Mouse (Mus musculus): ENCODE results near the gene Cabp4. TPM values are rescaled to one million over a fixed set of nuclear protein-coding genes. Genes with fewer than 3 reads are reported as not detected.
A peak's percentile ranks its signal among the peaks of the same experiment; 100 is the strongest.

The Cabp4 gene
- total and polyA plus RNA-seq, 2 experiments from 2014 or later: 0.36 TPM; not detected in 1

- Histone ChIP-seq H3K4me2 (ENCODE audit: low read depth, low read length, poor library complexity, severe bottlenecking) (peak overlapping the region; percentile 70), H3K9ac (replicated peaks; ENCODE audit: low read length, poor library complexity, severe bottlenecking) (peak overlapping the region; percentile 66), H3K4me3 (ENCODE audit: low read depth, low read length) (peak overlapping the region; percentile 53), H3K9me3 (ENCODE audit: low read length) (no peaks in the 10 kb centered on the region), H3K36me3 (ENCODE audit: insufficient read depth, low read length) (peaks cover 23% of the 10 kb centered on the region), H3K27ac (ENCODE audit: low read depth, low read length) (peak overlapping the region; percentile 72), H3K27me3 (ENCODE audit: insufficient read depth, low read length) (no peaks in the 10 kb centered on the region), H3K4me1 (ENCODE audit: insufficient read depth, low read length) (peaks cover 28% of the 10 kb centered on the region; the same call in 1 of the 2 replicates)
- TF ChIP-seq CTCF (IDR thresholded peaks at IDR 0.05): peak; percentile 56
- ATAC-seq (ENCODE audit: low FRiP score): no peak
- 40% methylated on average over 6 of the region's 6 CpGs for WGBS
- DNase-seq (ENCODE audit: low spot score): peak; percentile 53
Measured at GRCm38 (mm10) chr19:4101466-4101865, 42.4 kb downstream of the Cabp4 start.

- no peaks in the 10 kb centered on the region for H3K9me3 ChIP-seq (ENCODE audit: low read length)
- 2% methylated on average over 36 of the region's 52 CpGs for WGBS
- H3K4me1 ChIP-seq (ENCODE audit: insufficient read depth, low read length): peaks cover 28% of the 10 kb centered on the region; the same call in 1 of the 2 replicates
- H3K27me3 ChIP-seq (ENCODE audit: insufficient read depth, low read length): no peaks in the 10 kb centered on the region
- peak overlapping the region; percentile 72 for H3K27ac ChIP-seq (ENCODE audit: low read depth, low read length)
- no peak for TF ChIP-seq CTCF (IDR thresholded peaks at IDR 0.05)
- peak; percentile 14; the same call in 1 of the 2 replicates for ATAC-seq (ENCODE audit: low FRiP score)
- peak overlapping the region; percentile 70 for H3K4me2 ChIP-seq (ENCODE audit: low read depth, low read length, poor library complexity, severe bottlenecking)
- H3K4me3 ChIP-seq (ENCODE audit: low read depth, low read length): peak overlapping the region; percentile 53
- peak overlapping the region; percentile 66 for H3K9ac ChIP-seq (replicated peaks; ENCODE audit: low read length, poor library complexity, severe bottlenecking)
- DNase-seq (ENCODE audit: low spot score): peak; percentile 55
- H3K36me3 ChIP-seq (ENCODE audit: insufficient read depth, low read length): peaks cover 21% of the 10 kb centered on the region
Measured at GRCm38 (mm10) chr19:4100718-4101261, 43.0 kb downstream of the Cabp4 start.

- no peak for TF ChIP-seq CTCF (IDR thresholded peaks at IDR 0.05)
- Histone ChIP-seq H3K9me3 (ENCODE audit: low read length) (no peaks in the 10 kb centered on the region), H3K27ac (ENCODE audit: low read depth, low read length) (peak within 1 kb of the TSS; percentile 72), H3K4me2 (ENCODE audit: low read depth, low read length, poor library complexity, severe bottlenecking) (peak within 1 kb of the TSS; percentile 70), H3K36me3 (ENCODE audit: insufficient read depth, low read length) (peaks cover 15% of the 10 kb centered on the region), H3K4me1 (ENCODE audit: insufficient read depth, low read length) (peaks cover 28% of the 10 kb centered on the region; the same call in 1 of the 2 replicates), H3K9ac (replicated peaks; ENCODE audit: low read length, poor library complexity, severe bottlenecking) (peak within 1 kb of the TSS; percentile 66), H3K4me3 (ENCODE audit: low read depth, low read length) (peak within 1 kb of the TSS; percentile 53), H3K27me3 (ENCODE audit: insufficient read depth, low read length) (no peaks in the 10 kb centered on the region)
- no peak for ATAC-seq (ENCODE audit: low FRiP score)
- 2% methylated on average over 51 of the region's 53 CpGs for WGBS
- DNase-seq (ENCODE audit: low spot score): no peak
Measured at GRCm38 (mm10) chr19:4099837-4100717, 43.8 kb downstream of the Cabp4 start, which contains the start of gene Pitpnm1. Gene Pitpnm1 (plus strand): TSS chr19:4099998.

- 10% methylated on average over 9 of the region's 9 CpGs for WGBS
- H3K4me1 ChIP-seq (ENCODE audit: insufficient read depth, low read length): peaks cover 28% of the 10 kb centered on the region; the same call in 1 of the 2 replicates
- H3K9ac ChIP-seq (replicated peaks; ENCODE audit: low read length, poor library complexity, severe bottlenecking): no peak overlapping the region
Measured at GRCm38 (mm10) chr19:4099056-4099455, 44.8 kb downstream of the Cabp4 start.

GRCm38 (mm10) chr19:4098426-4098825 is 45.4 kb downstream of the Cabp4 start:
- peaks cover 28% of the 10 kb centered on the region; the same call in 1 of the 2 replicates for H3K4me1 ChIP-seq (ENCODE audit: insufficient read depth, low read length)
- H3K27ac ChIP-seq (ENCODE audit: low read depth, low read length): no peak overlapping the region
- H3K9ac ChIP-seq (replicated peaks; ENCODE audit: low read length, poor library complexity, severe bottlenecking): no peak overlapping the region
- H3K4me2 ChIP-seq (ENCODE audit: low read depth, low read length, poor library complexity, severe bottlenecking): no peak overlapping the region
- no peaks in the 10 kb centered on the region for H3K9me3 ChIP-seq (ENCODE audit: low read length)
- no peak for ATAC-seq (ENCODE audit: low FRiP score)
- DNase-seq (ENCODE audit: low spot score): no peak
- 90% methylated on average over 13 of the region's 13 CpGs for WGBS
- TF ChIP-seq CTCF (IDR thresholded peaks at IDR 0.05): no peak
- peaks cover 7% of the 10 kb centered on the region for H3K36me3 ChIP-seq (ENCODE audit: insufficient read depth, low read length)
- H3K27me3 ChIP-seq (ENCODE audit: insufficient read depth, low read length): no peaks in the 10 kb centered on the region
- H3K4me3 ChIP-seq (ENCODE audit: low read depth, low read length): no peak overlapping the region

More at GRCm38 (mm10) chr19:4099056-4099455, 44.8 kb downstream of the Cabp4 start:
- H3K27me3 ChIP-seq (ENCODE audit: insufficient read depth, low read length): no peaks in the 10 kb centered on the region
- H3K27ac ChIP-seq (ENCODE audit: low read depth, low read length): peak overlapping the region; percentile 38; the same call in 1 of the 2 replicates
- H3K9me3 ChIP-seq (ENCODE audit: low read length): no peaks in the 10 kb centered on the region
- 0 out of 2 replicates have a peak overlapping the region, but pooled peaks have one; percentile 9 for H3K4me2 ChIP-seq (ENCODE audit: low read depth, low read length, poor library complexity, severe bottlenecking)
- DNase-seq (ENCODE audit: low spot score): peak; percentile 91
- TF ChIP-seq CTCF (IDR thresholded peaks at IDR 0.05): peak; percentile 92
- H3K4me3 ChIP-seq (ENCODE audit: low read depth, low read length): no peak overlapping the region
- peaks cover 8% of the 10 kb centered on the region for H3K36me3 ChIP-seq (ENCODE audit: insufficient read depth, low read length)
- no peak for ATAC-seq (ENCODE audit: low FRiP score)
